Mouse (Mus musculus): ENCODE measurements around the gene Amdhd2.

DNA sequence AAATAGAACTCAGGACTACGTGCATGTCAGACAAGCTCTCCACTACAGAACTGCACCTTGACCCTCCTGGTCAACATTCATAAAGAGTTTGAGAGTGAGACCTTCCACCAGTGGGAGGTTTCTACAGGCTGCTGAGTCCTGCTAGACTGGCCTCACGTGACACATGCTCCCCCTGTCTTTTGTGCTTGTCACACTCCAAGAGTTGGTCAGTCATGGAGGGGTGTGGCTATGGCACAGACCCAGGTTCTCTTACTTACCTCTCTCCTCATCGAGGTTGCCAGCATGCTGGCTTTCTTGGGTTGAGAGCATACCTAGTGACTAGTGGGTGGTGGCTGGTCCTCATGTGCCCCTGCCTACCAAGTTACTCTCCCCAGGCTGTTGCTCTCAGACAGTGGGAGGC, 9.1 kb downstream of the Amdhd2 start:
- TF ChIP-seq USF1 (IDR thresholded peaks at IDR 0.05; ENCODE audit: low read depth), result no peak
- no peak for TF ChIP-seq POLR2A (IDR thresholded peaks at IDR 0.05; ENCODE audit: insufficient read length, low read depth)
- TF ChIP-seq MYOG (IDR thresholded peaks at IDR 0.05; ENCODE audit: control insufficient read depth in 1 of 3, insufficient read depth in 1 of 3, insufficient read length in 2 of 3, low read depth in 2 of 3), result no peak
- no peak for TF ChIP-seq MAX (IDR thresholded peaks at IDR 0.05; ENCODE audit: low read depth)
- no peak for TF ChIP-seq E2F4 (IDR thresholded peaks at IDR 0.05; ENCODE audit: insufficient read depth)
- TF ChIP-seq TCF12 (IDR thresholded peaks at IDR 0.05; ENCODE audit: insufficient read depth, poor library complexity, severe bottlenecking), result no peak
- TF ChIP-seq POLR2AphosphoS2 (IDR thresholded peaks at IDR 0.05; ENCODE audit: insufficient read length, low read depth), result no peak
